Mouse (Mus musculus): ENCODE data around the gene Xpc. TPM values are rescaled to one million over a fixed set of nuclear protein-coding genes. Genes with fewer than 3 reads are reported as not detected.
"Not testable (repeated sequence)": the region's sequence is repeated elsewhere in the genome, so short reads cannot be mapped to it uniquely, and the experiment has no call there.

Xpc gene
- total RNA-seq, 2 experiments from 2014 or later, result 13.1 to 14.1 TPM

DNA sequence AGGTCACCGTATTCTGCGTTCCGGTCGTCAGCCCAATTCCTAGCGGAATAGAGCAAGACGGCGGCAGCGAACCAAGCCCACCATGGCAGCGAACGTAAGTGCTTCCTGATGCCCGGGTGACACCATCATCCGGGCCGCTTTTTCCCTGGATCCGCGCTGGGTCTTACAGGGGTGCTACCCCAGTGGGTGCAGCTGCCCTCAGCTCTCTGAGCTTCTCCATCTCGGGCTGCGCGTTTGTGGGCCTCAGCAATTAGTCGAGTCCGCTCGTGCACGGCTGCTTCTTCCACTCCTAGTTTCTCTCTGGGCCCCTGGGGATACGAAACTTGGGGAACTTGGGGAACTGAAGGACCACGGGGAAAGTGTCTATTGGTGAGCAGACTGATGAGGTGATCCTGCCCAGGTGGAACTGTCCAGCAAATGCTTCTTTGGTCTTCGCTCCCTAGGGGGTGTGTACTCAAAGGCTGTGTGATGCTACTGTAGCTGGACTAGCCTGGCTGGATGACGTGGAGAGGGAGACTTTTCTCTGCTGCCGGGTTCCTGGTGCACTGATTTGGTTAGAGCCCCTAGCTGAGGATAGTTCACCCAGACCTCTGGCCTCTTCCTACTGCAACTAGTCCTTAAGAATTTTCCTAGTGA is 41.8 kb downstream of the Xpc start:
- DNase-seq, result no peak
- intact Hi-C loops (cut with DNase I), result no loop called here

DNA sequence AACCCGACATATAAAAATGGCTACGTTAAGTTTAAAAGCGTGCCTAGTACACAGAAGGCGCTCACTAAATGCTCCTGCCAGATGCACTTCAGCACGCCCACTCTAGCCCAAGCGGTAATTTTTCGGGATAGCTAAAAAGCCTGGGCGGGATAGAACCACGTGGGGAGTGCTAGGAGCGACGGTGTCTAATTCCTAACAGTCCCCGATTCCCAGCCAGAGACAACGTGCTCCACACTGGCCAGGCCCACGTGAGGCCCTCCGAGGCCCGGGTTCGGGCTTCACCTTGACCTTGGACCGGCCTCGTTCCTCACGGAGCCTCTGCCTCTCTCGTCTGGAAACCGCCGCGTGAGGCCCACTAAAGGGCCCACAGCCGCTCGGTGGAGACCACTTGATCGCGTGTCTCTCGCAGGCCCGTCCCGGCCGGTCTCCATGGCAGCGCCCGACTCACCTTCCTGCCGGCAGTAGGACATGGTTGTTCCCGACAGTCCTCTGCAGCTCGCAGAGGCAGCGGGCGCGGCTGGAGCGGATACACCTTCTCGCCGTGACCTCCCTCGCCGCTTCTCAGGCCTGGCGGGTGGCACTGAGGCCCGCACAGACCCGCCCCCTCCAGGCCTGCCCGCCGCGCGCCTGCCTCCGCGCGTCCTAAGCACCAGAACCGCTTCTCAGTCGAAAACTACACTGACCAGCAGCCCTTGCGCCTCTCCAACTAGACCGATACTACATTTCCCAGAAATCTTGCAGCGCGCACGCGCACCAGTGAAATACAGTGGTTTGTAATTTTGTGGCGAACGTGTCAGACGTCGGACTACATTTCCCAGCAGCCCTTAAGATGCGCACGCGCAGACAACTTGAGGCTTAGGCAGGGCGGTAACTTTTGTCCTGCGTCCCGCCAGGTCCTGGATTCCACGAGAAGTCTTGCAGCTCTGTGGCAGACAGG is 42.6 kb downstream of the Xpc start, which contains the start of the genes Chchd4 and Tmem43:
TSS of gene Chchd4 (minus strand) at position 679 of the 937 bp plus-strand sequence.
TSS of gene Tmem43 (plus strand) at position 836 of the 937 bp plus-strand sequence.
- DNase-seq, result peak; percentile 99
- intact Hi-C loops (cut with DNase I), result no loop called here

DNA sequence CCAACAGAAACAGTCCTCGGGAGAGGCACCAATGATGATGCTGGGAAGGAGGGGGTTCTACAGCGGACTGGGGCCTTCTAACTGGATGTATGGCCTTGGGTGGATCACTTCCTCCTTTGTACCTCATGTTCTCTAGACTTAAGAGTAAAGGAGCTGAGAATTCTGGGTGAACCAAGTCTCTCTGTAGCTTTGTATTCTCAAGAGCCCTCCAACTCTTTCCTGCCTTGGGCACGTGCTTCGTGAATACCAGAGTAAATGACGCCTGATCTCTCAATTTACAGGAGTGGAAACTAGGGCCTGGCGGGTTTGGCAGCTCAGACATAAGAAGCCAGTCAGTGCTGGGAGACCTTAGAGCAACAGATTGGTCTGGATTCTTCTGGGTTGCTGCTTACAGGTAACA is 43.4 kb downstream of the Xpc start:
- DNase-seq, result no peak
- intact Hi-C loops (cut with DNase I), result no loop called here

DNA sequence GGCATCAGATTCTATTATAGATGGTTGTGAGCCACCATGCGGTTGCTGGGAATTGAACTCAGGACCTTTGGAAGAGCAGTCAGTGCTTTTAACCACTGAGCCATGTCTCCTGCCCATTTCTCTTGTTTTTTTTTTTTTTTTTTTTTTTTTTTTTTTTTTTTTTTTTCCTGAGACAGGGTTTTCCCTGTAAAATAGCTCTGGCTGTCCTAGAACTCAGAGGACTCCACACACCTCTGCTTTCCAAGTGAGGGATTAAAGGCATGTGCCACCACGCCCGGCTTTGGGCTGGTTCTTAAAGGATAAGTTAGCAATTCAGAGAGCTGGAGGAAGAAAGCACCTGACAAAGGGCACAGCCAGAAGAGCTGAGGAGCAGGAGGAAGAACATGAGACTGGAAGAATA is 44.3 kb downstream of the Xpc start:
- DNase-seq; intact Hi-C loops (cut with DNase I): not testable (repeated sequence)

DNA sequence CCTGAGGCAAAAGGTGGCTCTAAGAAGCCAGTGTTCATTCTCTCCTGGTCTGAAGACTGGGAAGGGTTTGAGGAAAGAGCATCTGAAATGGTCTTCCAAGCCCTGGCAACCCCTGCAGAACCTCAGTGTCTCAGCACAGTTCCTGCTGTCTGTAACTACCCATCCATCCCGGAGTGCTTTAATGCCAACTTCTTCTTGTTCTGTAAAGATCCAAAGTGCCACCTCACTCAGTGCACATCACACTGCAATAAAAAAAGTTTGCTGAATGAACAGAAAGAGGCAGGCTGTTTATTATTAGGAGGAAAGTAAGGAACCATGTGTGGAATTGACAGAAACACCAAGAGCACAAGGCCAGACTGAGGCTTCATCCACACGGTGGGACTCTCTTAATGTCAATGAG is 45.0 kb downstream of the Xpc start:
- DNase-seq, result no peak
- intact Hi-C loops (cut with DNase I), result no loop called here

DNA sequence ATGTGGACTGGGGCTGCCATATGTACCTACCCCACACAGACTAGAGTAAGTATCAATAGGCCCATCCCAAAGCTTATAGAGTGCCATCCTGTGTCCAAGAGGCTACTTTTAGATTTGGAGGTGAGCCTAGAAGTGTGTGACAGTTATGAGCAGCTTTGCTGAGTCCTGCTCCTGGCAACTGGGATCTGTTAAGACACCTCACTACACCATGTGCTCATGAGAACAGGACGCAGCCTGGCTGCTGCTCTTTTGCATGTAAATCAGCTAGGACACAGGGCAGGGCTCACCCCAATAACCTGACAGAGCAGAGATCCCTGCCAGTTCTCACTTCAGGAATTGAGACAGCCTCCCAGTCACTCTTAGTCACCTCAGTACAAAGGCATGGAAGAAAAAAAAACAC is 48.6 kb downstream of the Xpc start:
- no peak for DNase-seq
- intact Hi-C loops (cut with DNase I), result no loop called here

DNA sequence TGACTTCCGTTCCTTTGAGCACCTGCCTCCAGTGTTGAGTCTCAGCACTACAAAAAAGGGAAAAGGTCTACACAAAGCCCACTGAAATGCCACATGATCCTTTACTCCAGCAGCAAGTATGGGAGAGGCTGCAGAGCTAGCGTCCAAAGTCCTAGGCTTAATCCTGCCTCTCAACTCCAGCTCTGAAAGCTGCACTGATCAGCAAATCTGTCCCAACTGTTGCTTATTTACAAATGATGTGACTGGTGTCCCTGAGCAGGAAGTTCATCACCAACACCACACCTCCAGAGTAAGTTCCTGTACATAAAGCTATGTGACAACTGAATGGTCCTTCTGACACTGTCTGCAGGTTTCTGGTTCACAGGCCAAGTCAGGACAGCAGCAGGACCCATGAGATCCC is 49.9 kb downstream of the Xpc start:
- intact Hi-C loops (cut with DNase I), result no loop called here
- DNase-seq, result no peak

DNA sequence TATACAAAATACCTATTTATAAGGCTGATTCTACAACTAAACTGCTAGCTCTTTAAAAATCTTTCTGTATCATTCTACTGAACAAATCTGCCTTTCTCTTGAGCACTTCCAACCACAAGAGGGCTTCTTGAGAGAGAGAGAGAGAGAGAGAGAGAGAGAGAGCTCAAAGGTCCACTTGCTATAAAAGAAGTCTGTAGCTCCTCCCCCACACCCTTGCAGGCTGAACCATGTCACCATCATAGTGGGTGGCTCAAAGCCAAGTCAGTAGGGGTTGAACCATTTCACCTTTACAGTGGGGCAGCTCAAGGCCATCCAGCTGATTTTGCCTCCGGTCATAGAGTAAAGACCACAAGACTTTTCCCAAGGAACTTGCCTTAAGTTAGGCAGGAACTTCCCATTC is 56.2 kb downstream of the Xpc start:
- intact Hi-C loops (cut with DNase I), result no loop called here
- no peak for DNase-seq

DNA sequence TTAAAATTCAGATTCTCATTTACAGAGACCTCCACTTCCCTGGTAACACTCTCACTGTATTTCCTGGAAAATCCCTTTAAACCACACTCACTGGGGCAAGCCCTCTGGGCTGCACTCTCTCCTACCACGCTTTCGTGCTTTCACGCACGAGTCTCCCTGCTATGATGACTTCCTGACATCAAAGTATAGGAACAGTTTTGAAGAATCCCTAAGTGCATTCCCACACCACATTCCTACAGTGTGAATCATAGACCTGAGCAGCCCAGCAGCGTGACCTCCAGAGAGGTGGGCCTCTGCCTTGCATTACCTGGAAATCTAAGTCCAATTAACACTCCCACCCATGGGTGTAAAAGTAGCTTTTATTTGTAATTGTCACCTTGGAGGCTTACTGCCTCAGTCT is 61.1 kb downstream of the Xpc start:
- intact Hi-C loops (cut with DNase I), result no loop called here
- DNase-seq, result no peak

DNA sequence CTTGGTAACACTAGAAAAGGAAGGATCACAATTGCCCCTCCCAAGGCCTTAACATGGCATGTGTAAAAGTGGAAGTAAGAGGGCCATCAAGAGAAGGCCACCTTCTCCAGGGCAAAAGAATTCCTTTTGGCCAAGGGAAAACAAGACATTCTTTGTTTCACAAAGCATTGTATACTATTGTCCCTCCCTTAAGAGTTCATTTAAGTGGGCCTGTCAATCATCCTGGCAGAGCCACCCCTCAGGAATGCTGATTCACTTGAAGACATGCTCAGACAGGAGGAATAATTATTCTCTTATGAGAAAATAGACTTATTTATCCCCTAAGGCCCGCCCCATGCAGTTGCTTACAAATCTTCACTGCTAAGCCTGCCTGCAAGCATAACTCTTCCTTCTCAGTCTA is 63.6 kb downstream of the Xpc start:
- DNase-seq, result no peak
- intact Hi-C loops (cut with DNase I), result no loop called here

DNA sequence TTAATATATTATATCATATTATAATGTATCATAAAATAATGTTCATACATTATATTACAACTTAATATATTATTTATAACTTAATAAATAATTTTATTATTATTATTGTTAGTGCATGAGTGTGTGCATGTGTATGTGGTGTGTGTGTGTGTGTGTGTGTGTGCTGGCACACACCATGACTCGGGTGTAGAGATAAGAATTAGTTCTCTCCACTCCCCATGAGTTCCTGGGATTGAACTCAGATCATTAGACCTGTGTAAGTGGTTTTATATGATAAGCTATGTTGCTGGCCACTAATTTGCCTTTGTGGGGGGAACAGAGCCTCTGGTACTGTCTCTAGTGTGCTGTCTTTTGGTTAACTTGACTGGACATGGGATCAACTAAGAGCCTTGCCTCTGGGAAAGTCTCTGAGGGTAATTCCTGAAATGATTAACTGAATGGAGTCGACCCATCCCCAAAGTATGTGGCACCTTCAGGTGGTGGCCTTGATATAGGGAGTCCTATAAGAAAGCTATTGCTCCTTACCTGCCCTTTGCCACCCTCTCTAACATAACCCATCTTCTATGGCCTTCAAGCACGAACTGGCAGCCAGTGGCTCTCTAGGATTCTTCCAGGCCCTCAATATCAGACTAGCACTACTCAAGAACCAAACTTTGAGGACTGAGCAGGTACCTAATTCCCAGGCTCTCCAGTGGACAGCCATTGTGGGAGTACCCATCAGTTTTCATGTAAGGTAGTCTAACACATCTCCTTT is 66.0 kb downstream of the Xpc start:
- intact Hi-C loops (cut with DNase I), result no loop called here
- no peak for DNase-seq

DNA sequence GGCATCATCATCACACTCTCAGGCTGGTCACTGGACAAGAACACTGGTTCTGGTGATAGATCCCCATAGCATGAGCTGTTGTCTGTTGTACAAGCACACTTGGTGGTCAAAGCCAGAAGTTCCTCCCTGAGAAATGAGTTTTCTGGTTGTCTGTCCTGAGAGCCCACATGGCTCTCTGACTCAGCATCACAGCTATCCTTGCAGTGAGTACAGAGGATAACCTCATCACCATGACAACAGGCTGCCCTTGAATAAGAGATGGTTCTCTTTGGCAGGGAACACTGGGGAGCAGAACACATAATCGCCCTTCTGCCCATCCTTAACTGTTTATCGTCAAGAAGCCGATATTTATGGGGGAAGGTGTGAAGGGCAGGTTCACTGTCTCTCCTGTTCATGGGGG is 70.4 kb downstream of the Xpc start:
- no peak for DNase-seq
- intact Hi-C loops (cut with DNase I), result no loop called here

DNA sequence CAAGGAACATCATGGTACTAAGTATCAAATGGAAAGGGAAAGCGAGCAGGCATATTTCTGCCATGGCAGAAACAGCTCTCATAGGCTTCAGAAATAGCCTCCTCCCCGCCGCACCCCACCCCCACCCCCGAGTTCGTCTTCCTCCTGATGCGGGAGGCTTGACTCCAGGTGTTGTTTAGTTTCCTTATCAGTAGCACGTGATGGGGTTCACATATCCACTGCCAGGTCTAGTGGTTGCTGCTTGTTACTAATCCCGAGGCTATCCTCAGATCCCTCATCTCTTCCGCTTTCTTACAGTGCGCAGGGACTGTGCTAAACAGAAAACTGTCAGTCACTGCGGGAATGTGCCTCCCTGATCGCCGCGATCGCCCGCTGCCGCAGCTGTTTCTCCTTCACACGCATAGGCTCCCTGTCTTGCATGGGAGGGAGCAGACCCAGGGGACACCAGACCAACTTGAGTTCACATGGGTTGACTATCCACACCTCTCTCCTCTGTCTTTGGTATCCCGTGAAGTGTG is 74.5 kb downstream of the Xpc start:
- DNase-seq, result no peak
- intact Hi-C loops (cut with DNase I), result no loop called here

DNA sequence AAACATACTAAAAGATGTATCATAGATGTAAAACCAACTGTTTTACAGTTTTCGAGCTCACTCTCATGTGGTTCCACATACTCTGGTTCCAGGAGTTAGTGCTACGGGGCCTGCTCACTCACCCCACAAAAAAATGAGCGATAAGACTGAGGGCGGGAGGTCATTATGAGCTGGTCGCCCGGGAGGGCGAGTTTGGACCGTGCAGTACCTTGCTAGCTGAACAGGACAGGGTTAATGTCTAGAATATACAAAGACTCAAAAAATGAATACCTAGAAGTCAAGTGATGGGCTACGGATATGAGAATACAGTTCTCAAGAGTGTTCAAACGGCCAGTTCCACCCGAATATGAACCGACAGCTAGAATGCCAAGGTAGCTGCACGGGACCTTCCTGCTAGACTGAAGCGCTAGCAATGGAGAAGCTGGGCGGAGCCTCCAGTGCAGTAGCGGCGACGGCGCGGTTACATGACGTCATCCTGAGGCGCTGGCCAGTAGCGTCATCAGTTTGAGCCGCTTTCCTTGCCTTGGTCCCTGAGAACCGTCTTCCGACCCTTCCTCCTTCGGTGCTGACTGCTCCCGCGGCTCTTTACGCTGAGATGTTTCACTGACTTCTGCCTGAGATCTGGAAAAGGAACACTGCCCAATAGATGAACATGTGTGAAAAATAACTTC is 75.1 kb downstream of the Xpc start:
- peak; percentile 96 for DNase-seq
- intact Hi-C loops (cut with DNase I), result no loop called here

Other genes starting within 250 kb of the Xpc start
- gene Wnt7a, start 104.5 kb downstream of the Xpc start, total RNA-seq (2021), result 10 to 100 TPM; 18.1 to 21.7 TPM
- gene Chchd4, start 42.3 kb downstream of the Xpc start, total RNA-seq (2021), result 10 to 100 TPM; 18.8 to 21.5 TPM
- 10 to 100 TPM; 38.5 to 46.8 TPM for gene Tmem43, start 42.2 kb downstream of the Xpc start, total RNA-seq (2021)
- 10 to 100 TPM; 54.4 to 62.2 TPM for gene Lsm3, start within 50 bp of the Xpc start, total RNA-seq (2021)
- 100 to 1,000 TPM; 214 to 227 TPM for gene Slc6a6, start 168.2 kb upstream of the Xpc start, total RNA-seq (2021)

Measured in left cerebral cortex, postnatal 4 days (tissue).